Mouse (Mus musculus) left cerebral cortex, adult 2 months (tissue): ENCODE data around the gene Ppdpf. TPM values are rescaled to one million over a fixed set of nuclear protein-coding genes. Genes with fewer than 3 reads are reported as not detected.
A peak's percentile ranks its signal among the peaks of the same experiment; 100 is the strongest.

ENCODE experiments used
- DNase-seq, 2 experiments: peaks; one replicate each; pipeline ENCODE4 v3.0.0; 2021 to 2022; ENCODE audit warnings: low spot score in 2 of 2, mixed read lengths in 1 of 2; ENCODE audit errors: extremely low spot score in 1 of 2
- H3K27ac ChIP-seq: fragments of 200-600 bp; 2 replicates; pipeline ENCODE4 v1.8.1; 2022
- H3K4me3 ChIP-seq: fragments of 200-600 bp; 2 replicates; pipeline ENCODE4 v1.8.1; 2022
- CTCF ChIP-seq: fragments of 200-600 bp; IDR thresholded peaks from 2 replicates; pipeline ENCODE4 v1.8.1; 2022; ENCODE audit warnings: antibody characterized with exemption, mild to moderate bottlenecking, moderate library complexity
- intact Hi-C: fragments of 180-260 bp; cut with DNase I; formaldehyde crosslinking; loops from one replicate; pipeline ENCODE4 v1.15.1; 2025
- total RNA-seq, 2 experiments: library from RNA; stranded (reverse); gene quantifications; 2 replicates each; pipeline ENCODE4 v1.2.3; 2021

Ppdpf gene
- total RNA-seq, 2 experiments from 2014 or later, result 72.8 to 77.8 TPM

GRCm38 (mm10) chr2:181196628-181197300 lies 9.7 kb downstream of the Ppdpf start:
- Histone ChIP-seq H3K27ac (no peak overlapping the region), H3K4me3 (no peak overlapping the region)
- no peak for TF ChIP-seq CTCF
- no peak for DNase-seq
- intact Hi-C loops, result no loop called here

DNA sequence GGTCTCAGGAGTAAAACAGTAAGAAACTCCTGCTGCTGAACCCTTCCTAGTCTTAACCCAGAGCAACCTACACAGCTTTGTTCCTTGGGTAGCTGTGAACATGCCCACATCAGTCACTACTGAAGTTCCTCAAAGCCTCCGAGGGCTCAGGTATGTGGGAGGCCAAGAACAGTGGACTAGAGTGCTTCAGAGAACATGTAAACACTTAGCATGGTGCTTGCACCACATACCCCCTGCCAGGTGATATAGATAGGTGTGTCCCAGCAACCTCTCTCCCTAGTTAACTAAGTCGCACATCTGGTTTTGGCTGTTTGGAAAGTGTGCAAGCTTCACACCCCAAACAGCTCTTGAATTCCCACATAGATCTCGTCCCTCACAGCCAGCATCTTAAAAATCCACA lies 14.6 kb downstream of the Ppdpf start:
- Histone ChIP-seq H3K27ac (no peak overlapping the region), H3K4me3 (no peak overlapping the region)
- no peak for DNase-seq
- TF ChIP-seq CTCF, result no peak
- intact Hi-C loops, result no loop called here

DNA sequence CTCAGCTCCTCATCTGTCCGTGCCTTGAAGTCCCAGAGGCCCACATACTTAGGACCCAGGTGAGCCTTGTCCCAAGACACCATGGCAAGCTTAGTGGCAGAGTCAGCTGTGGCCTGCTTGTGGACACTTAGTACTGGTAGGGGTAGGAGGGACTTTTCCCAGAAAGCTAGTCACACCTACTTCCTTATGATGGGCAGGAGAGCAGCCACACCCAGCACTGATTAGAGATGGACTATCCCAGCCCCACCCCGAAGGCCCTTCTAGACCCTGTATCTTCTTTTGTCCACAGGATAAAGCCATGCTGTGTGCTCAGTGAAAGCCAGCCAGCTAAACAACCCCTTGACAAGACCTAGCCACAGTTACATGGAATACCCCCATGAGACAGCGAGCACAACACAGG lies 15.4 kb downstream of the Ppdpf start, which contains the start of gene Ptk6:
Ptk6 (minus strand) TSS at position 368 of the 400 bp plus-strand sequence.
- Histone ChIP-seq H3K27ac (no peak within 1 kb of the TSS), H3K4me3 (no peak within 1 kb of the TSS)
- intact Hi-C loops, result no loop called here
- DNase-seq, result no peak
- no peak for TF ChIP-seq CTCF

DNA sequence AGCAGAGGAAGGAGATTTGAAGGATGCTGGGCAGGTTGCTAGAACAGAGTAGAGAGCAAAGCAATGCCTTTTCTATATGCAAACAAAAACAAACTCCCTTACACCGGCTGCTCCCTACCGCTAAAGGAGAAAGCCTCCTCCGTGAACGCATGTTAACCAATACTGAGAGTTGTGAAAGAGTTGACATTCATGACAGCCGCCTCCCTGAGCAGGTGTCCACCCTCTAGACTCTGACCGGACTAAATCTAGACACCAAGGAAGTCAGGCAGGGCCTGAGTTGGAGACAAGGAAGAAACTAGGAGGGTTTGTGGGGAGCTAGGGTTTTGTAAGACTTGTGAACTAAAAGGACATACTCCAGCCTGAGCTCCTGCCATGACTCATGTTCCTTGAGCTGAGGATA lies 15.8 kb downstream of the Ppdpf start:
- H3K27ac ChIP-seq, result no peak overlapping the region
- no peak overlapping the region for H3K4me3 ChIP-seq
- no peak for DNase-seq
- intact Hi-C loops, result no loop called here
- TF ChIP-seq CTCF, result no peak

DNA sequence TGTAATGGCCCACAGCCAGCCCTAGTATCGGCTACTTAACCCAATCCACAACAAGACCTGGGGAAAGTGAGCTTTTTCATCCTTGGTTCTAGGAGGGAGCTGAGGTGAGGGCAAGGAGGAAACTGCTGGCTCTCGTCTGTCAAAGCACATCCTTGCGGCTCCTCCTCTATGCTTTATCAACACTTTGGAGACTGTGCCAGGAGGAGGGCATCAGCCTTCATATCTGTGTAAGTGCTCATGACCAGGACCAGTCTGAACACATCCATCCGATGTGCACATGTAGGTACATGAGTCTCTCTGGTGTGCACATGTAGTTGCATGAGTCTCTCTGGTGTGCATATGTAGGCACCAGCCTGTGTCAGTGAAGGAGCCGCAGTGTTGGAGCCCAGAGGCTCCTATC lies 18.6 kb downstream of the Ppdpf start:
- DNase-seq, result no peak
- Histone ChIP-seq H3K4me3 (no peak overlapping the region), H3K27ac (no peak overlapping the region)
- intact Hi-C loops, result no loop called here
- no peak for TF ChIP-seq CTCF

DNA sequence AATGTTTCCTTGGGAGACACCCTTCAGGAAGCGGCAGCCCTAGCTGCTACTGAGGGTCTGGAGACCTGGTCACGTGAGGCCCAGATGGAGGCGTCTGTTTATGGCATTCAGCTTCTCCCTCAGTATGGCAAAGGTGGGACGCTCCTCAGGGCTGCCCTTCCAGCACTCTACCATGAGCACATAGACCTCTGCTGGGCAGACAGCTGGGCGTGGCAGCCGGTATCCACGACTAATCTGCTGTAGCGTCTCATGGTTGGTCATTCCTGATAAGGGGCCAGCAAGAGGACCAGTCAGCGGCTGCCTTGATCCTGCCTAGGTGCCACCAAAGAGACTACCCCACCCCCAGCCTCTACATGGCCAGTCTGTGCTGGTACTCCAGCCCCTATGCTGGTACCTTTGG lies 19.1 kb downstream of the Ppdpf start:
- no peak overlapping the region for H3K27ac ChIP-seq
- no peak for DNase-seq
- no peak overlapping the region for H3K4me3 ChIP-seq
- no peak for TF ChIP-seq CTCF
- intact Hi-C loops, result no loop called here

DNA sequence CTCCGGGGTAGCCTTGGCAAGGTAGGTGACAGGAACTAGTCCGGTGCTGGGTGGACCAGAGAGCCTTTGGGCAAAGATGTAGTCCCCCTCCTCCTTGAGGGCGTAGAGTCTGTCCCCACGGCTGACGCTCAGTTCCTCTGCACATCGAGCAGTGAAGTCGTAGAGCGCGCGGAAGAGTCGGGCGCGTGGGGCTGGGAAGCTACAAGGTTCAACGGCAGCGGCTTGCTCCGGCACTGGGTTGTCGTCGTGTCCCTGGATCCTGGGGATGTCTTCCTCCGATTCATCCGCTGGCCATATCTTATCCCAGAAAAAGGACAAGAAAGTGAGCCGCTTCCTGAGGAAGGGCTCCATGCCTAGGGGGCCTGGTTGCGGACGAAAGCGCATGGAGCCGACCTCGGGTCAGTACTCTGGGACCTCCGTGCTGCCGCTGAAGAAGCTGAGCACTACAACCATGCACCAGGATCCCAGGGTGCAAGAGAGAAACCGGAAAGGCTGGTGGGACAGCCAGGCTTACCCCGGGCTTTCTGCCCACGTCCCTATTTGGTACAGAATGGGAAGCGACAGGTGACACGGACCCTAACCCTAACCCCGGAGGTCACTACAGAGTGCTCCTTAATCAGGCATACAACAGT lies 25.5 kb downstream of the Ppdpf start:
- Histone ChIP-seq H3K27ac (no peak overlapping the region), H3K4me3 (peak overlapping the region; percentile 37)
- no peak for DNase-seq
- no peak for TF ChIP-seq CTCF
- intact Hi-C loops, result no loop called here

DNA sequence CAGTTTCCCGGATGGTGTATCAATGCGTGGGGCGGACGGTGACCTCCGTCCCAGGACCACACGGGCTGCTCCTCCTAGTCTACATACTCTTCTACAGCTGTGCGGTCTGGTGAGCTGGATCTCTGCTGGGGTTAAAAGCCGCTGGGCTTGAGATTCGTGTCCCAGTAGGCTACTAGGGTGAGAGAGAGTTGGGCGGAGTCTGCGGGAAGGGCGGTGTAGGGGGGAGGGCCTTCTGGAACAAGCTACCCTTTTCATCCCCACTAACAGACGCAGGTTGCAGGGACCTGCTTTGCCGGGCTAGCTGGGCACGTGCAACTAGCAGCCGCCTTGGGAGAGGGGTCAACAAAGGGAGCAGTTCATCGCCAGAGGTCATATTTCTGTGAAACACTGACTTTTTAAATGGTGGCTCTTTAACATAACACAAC lies 26.0 kb downstream of the Ppdpf start, which contains the start of gene Srms:
Srms (minus strand) TSS at position 165 of the 425 bp plus-strand sequence.
- no peak for DNase-seq

GRCm38 (mm10) chr2:181216037-181216436 lies 29.0 kb downstream of the Ppdpf start:
- Histone ChIP-seq H3K4me3 (no peak overlapping the region), H3K27ac (no peak overlapping the region)
- intact Hi-C loops, result no loop called here
- TF ChIP-seq CTCF, result no peak
- DNase-seq, result no peak

More for the DNA sequence above, 26.0 kb downstream of the Ppdpf start, which contains the start of gene Srms:
- no peak for TF ChIP-seq CTCF
- H3K27ac ChIP-seq, result no peak within 1 kb of the TSS
- intact Hi-C loops, result no loop called here
- peak within 1 kb of the TSS; percentile 37 for H3K4me3 ChIP-seq

GRCm38 (mm10) chr2:181218881-181219485 lies 31.9 kb downstream of the Ppdpf start:
- H3K4me3 ChIP-seq, result no peak overlapping the region
- DNase-seq, result no peak
- intact Hi-C loops, result no loop called here
- H3K27ac ChIP-seq, result no peak overlapping the region
- no peak for TF ChIP-seq CTCF

DNA sequence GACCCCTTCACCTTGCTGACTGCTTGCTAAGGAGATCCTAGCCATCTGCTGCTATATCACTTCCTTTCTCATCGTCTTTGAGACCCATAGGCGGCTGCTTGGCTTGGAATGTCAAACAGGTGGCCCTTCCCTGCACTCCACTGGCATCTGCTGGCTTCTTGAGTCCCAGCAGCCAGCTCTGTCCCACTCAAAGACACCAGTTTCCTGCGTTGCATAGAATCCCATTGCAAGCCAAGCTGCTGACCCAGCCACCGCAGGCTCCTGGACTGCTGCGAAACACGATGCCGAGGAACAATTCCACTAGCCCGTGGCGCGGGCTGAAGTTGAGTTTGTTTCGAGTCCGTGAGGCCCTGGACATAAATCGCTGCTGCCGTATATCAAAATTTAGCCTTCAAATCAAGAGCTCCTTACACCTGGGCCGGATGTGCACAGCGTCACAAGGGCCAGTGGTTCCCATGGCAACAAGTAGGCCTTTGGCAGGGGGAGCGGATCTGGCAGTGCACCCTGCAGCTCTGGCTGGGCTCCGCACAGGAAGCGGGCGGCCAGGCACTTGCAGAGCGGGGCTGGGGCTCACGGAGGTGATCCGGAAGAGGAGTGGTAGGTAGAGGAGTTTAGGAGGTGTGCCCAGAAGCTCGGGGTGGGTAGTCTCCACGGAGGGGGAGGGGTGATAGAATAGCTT lies 32.6 kb downstream of the Ppdpf start, which contains the start of gene Fndc11:
Fndc11 (plus strand) TSS at position 476 of the 679 bp plus-strand sequence.
- Histone ChIP-seq H3K4me3 (peak within 1 kb of the TSS; percentile 29), H3K27ac (peak within 1 kb of the TSS; percentile 2)
- peak; percentile 43 to 48 for DNase-seq
- no peak; the same call in 1 of the 2 replicates for TF ChIP-seq CTCF
- intact Hi-C loops, result no loop called here

- intact Hi-C loops, result no loop called here
- no peak overlapping the region for H3K4me3 ChIP-seq
- TF ChIP-seq CTCF, result no peak
- no peak overlapping the region; the same call in 1 of the 2 replicates for H3K27ac ChIP-seq
- DNase-seq, result no peak
Measured at GRCm38 (mm10) chr2:181220361-181220760, 33.3 kb downstream of the Ppdpf start.
